Mouse (Mus musculus) CH12.LX (cell line): ENCODE data around the gene Nxpe3. TPM values are rescaled to one million over a fixed set of nuclear protein-coding genes. Genes with fewer than 3 reads are reported as not detected.

ENCODE experiments used
- DNase-seq: peaks from one replicate; pipeline ENCODE4 v3.0.0-alpha.2; 2013; ENCODE audit errors: extremely low read depth
- H3K27ac ChIP-seq: 2 replicates; pipeline ENCODE4 v1.5.1; 2012; ENCODE audit warnings: low read depth, mild to moderate bottlenecking, control low read depth, moderate library complexity; ENCODE audit not compliant: insufficient read depth
- H3K27me3 ChIP-seq: replicated peaks from 2 replicates; pipeline ENCODE3; 2012; ENCODE audit warnings: inconsistent platforms
- H3K36me3 ChIP-seq, 2 experiments: replicated peaks in 1 of 2; 2 replicates each; pipeline versions ENCODE3 to v1.6.1; 2012; ENCODE audit warnings: inconsistent platforms in 1 of 2, low read length in 1 of 2, mild to moderate bottlenecking in 1 of 2, mixed read lengths in 1 of 2, moderate library complexity in 1 of 2; ENCODE audit not compliant: control insufficient read depth in 1 of 2, insufficient read depth in 1 of 2
- H3K4me1 ChIP-seq, 2 experiments: 2 replicates each; pipeline ENCODE4 v1.6.1; 2012; ENCODE audit warnings: inconsistent platforms in 1 of 2, moderate library complexity in 1 of 2; ENCODE audit not compliant: insufficient read depth in 2 of 2, control insufficient read depth in 1 of 2
- H3K4me2 ChIP-seq: 2 replicates; pipeline ENCODE4 v1.6.1; 2012; ENCODE audit warnings: low read depth, mild to moderate bottlenecking, control low read depth; ENCODE audit not compliant: poor library complexity, insufficient read depth, severe bottlenecking
- H3K4me3 ChIP-seq, 3 experiments: fragments of 150-350 bp in 1 of 3; sonication (generic) in 1 of 3; replicated peaks in 1 of 3; 2 replicates each; pipeline versions ENCODE3 to v1.5.1; 2011 to 2012; ENCODE audit warnings: low read depth in 2 of 3, low read length in 2 of 3, mild to moderate bottlenecking in 2 of 3, moderate library complexity in 2 of 3, control low read depth in 1 of 3, improper control_type of control experiment in 1 of 3, inconsistent platforms in 1 of 3, mixed read lengths in 1 of 3; ENCODE audit not compliant: poor library complexity in 1 of 3
- H3K79me2 ChIP-seq: replicated peaks from 2 replicates; pipeline ENCODE4 v1.6.1; 2012; ENCODE audit warnings: mild to moderate bottlenecking, moderate library complexity; ENCODE audit not compliant: control insufficient read depth, poor library complexity, insufficient read depth, severe bottlenecking; ENCODE audit errors: extremely low read depth
- H3K9ac ChIP-seq: 2 replicates; pipeline ENCODE4 v1.6.1; 2012; ENCODE audit warnings: low read depth, mild to moderate bottlenecking, control low read depth, moderate library complexity; ENCODE audit not compliant: insufficient read depth
- H3K9me3 ChIP-seq: replicated peaks from 2 replicates; pipeline ENCODE3; 2012; ENCODE audit warnings: low read length, inconsistent platforms, mixed read lengths
- BHLHE40 ChIP-seq: IDR thresholded peaks from 2 replicates; pipeline ENCODE4 v1.6.1; 2011; ENCODE audit warnings: mild to moderate bottlenecking, low read depth, low read length, improper control_type of control experiment
- CHD1 ChIP-seq: IDR thresholded peaks from 2 replicates; pipeline ENCODE4 v1.6.1; 2012; ENCODE audit warnings: low read depth, low read length, improper control_type of control experiment, inconsistent platforms
- CHD2 ChIP-seq: IDR thresholded peaks from 2 replicates; pipeline ENCODE4 v1.6.1; 2011; ENCODE audit warnings: low read length, improper control_type of control experiment
- CTCF ChIP-seq, 2 experiments: IDR thresholded peaks in 1 of 2; conservative IDR thresholded peaks in 1 of 2; 2 replicates each; pipeline ENCODE4 v1.5.1; 2011 to 2012; ENCODE audit warnings: low read depth in 2 of 2, low read length in 2 of 2, improper control_type of control experiment in 1 of 2, inconsistent platforms in 1 of 2, mild to moderate bottlenecking in 1 of 2, moderate library complexity in 1 of 2
- E2F4 ChIP-seq: IDR thresholded peaks from 2 replicates; pipeline ENCODE4 v1.6.1; 2011; ENCODE audit warnings: low read depth, low read length, improper control_type of control experiment; ENCODE audit not compliant: insufficient replicate concordance
- ELF1 ChIP-seq: IDR thresholded peaks from 2 replicates; pipeline ENCODE4 v1.6.1; 2014; ENCODE audit warnings: low read depth, mild to moderate bottlenecking, inconsistent platforms, low read length, improper control_type of control experiment
- EP300 ChIP-seq: IDR thresholded peaks from 2 replicates; pipeline ENCODE4 v1.6.1; 2011; ENCODE audit warnings: low read length, improper control_type of control experiment
- ETS1 ChIP-seq: conservative IDR thresholded peaks from 2 replicates; pipeline ENCODE4 v1.6.1; 2012; ENCODE audit warnings: low read depth, mild to moderate bottlenecking, inconsistent platforms, low read length, improper control_type of control experiment, moderate library complexity
- GABPA ChIP-seq: IDR thresholded peaks from 2 replicates; pipeline ENCODE4 v1.6.1; 2012; ENCODE audit warnings: low read depth, low read length, improper control_type of control experiment, inconsistent platforms; ENCODE audit not compliant: insufficient replicate concordance
- HCFC1 ChIP-seq: IDR thresholded peaks from 2 replicates; pipeline ENCODE4 v1.6.1; 2012; ENCODE audit warnings: low read depth, mild to moderate bottlenecking, inconsistent platforms, low read length, improper control_type of control experiment
- IRF4 ChIP-seq: IDR thresholded peaks from 2 replicates; pipeline ENCODE4 v1.6.1; 2014; ENCODE audit warnings: low read depth, mild to moderate bottlenecking, inconsistent platforms, low read length, improper control_type of control experiment
- JUN ChIP-seq: IDR thresholded peaks from 2 replicates; pipeline ENCODE4 v1.6.1; 2011; ENCODE audit warnings: low read depth, mild to moderate bottlenecking, low read length, improper control_type of control experiment, moderate library complexity; ENCODE audit not compliant: insufficient read depth
- JUND ChIP-seq: conservative IDR thresholded peaks from 2 replicates; pipeline ENCODE4 v1.6.1; 2011; ENCODE audit warnings: low read depth, low read length, improper control_type of control experiment
- KAT2A ChIP-seq: IDR thresholded peaks from 2 replicates; pipeline ENCODE4 v1.6.1; 2012; ENCODE audit warnings: low read length, improper control_type of control experiment, inconsistent platforms; ENCODE audit not compliant: insufficient replicate concordance
- MAFK ChIP-seq: IDR thresholded peaks from 2 replicates; pipeline ENCODE4 v1.6.1; 2011; ENCODE audit warnings: low read length, improper control_type of control experiment; ENCODE audit not compliant: insufficient replicate concordance
- MAX ChIP-seq: IDR thresholded peaks from 2 replicates; pipeline ENCODE4 v1.6.1; 2011; ENCODE audit warnings: low read length, improper control_type of control experiment
- MAZ ChIP-seq: IDR thresholded peaks from 2 replicates; pipeline ENCODE4 v1.6.1; 2012; ENCODE audit warnings: low read depth, mild to moderate bottlenecking, inconsistent platforms, low read length, improper control_type of control experiment, moderate library complexity
- MEF2A ChIP-seq: IDR thresholded peaks from 2 replicates; pipeline ENCODE4 v1.6.1; 2014; ENCODE audit warnings: low read depth, mild to moderate bottlenecking, inconsistent platforms, low read length, improper control_type of control experiment, borderline replicate concordance
- MXI1 ChIP-seq: IDR thresholded peaks from 2 replicates; pipeline ENCODE4 v1.6.1; 2011; ENCODE audit warnings: mild to moderate bottlenecking, low read depth, low read length, improper control_type of control experiment
- MYC ChIP-seq: IDR thresholded peaks from 2 replicates; pipeline ENCODE4 v1.6.1; 2011; ENCODE audit warnings: low read depth, mild to moderate bottlenecking, improper control_type of control experiment, low read length
- NELFE ChIP-seq: IDR thresholded peaks from 2 replicates; pipeline ENCODE4 v1.6.1; 2011; ENCODE audit warnings: low read depth, low read length, improper control_type of control experiment
- NRF1 ChIP-seq: IDR thresholded peaks from 2 replicates; pipeline ENCODE4 v1.6.1; 2014; ENCODE audit warnings: low read depth, mild to moderate bottlenecking, inconsistent platforms, low read length, improper control_type of control experiment, moderate library complexity
- PAX5 ChIP-seq: IDR thresholded peaks from 2 replicates; pipeline ENCODE4 v1.6.1; 2012; ENCODE audit warnings: low read length, inconsistent platforms, mixed read lengths
- POLR2A ChIP-seq: IDR thresholded peaks from 2 replicates; pipeline ENCODE4 v1.6.1; 2011; ENCODE audit warnings: low read depth, mild to moderate bottlenecking, improper control_type of control experiment, low read length
- POLR2AphosphoS2 ChIP-seq: IDR thresholded peaks from 2 replicates; pipeline ENCODE4 v1.6.1; 2011; ENCODE audit warnings: low read depth, low read length, improper control_type of control experiment
- RAD21 ChIP-seq: IDR thresholded peaks from 2 replicates; pipeline ENCODE4 v1.6.1; 2011; ENCODE audit warnings: low read depth, mild to moderate bottlenecking, low read length, improper control_type of control experiment, moderate library complexity
- RCOR1 ChIP-seq: conservative IDR thresholded peaks from 2 replicates; pipeline ENCODE4 v1.6.1; 2012; ENCODE audit warnings: low read depth, mild to moderate bottlenecking, inconsistent platforms, low read length, improper control_type of control experiment
- SIN3A ChIP-seq: IDR thresholded peaks from 2 replicates; pipeline ENCODE4 v1.6.1; 2012; ENCODE audit warnings: low read length, improper control_type of control experiment, inconsistent platforms
- SMC3 ChIP-seq: IDR thresholded peaks from 2 replicates; pipeline ENCODE4 v1.6.1; 2011; ENCODE audit warnings: low read depth, low read length, improper control_type of control experiment
- TBP ChIP-seq: conservative IDR thresholded peaks from 2 replicates; pipeline ENCODE4 v1.6.1; 2011; ENCODE audit warnings: low read depth, low read length, improper control_type of control experiment
- TCF12 ChIP-seq: IDR thresholded peaks from 2 replicates; pipeline ENCODE4 v1.6.1; 2014; ENCODE audit warnings: low read depth, mild to moderate bottlenecking, inconsistent platforms, low read length, improper control_type of control experiment
- UBTF ChIP-seq: IDR thresholded peaks from 2 replicates; pipeline ENCODE4 v1.6.1; 2012; ENCODE audit warnings: low read depth, mild to moderate bottlenecking, inconsistent platforms, low read length, improper control_type of control experiment, moderate library complexity
- USF1 ChIP-seq: IDR thresholded peaks from 2 replicates; pipeline ENCODE4 v1.6.1; 2014; ENCODE audit warnings: low read depth, mild to moderate bottlenecking, inconsistent platforms, low read length, improper control_type of control experiment
- USF2 ChIP-seq: conservative IDR thresholded peaks from 2 replicates; pipeline ENCODE4 v1.6.1; 2011; ENCODE audit warnings: low read depth, low read length, improper control_type of control experiment
- ZKSCAN1 ChIP-seq: IDR thresholded peaks from 2 replicates; pipeline ENCODE4 v1.6.1; 2012; ENCODE audit warnings: low read depth, inconsistent platforms, low read length, improper control_type of control experiment, borderline replicate concordance
- ZMIZ1 ChIP-seq: IDR thresholded peaks from 2 replicates; pipeline ENCODE4 v1.6.1; 2012; ENCODE audit warnings: low read depth, mild to moderate bottlenecking, inconsistent platforms, low read length, improper control_type of control experiment
- ZNF384 ChIP-seq: IDR thresholded peaks from 2 replicates; pipeline ENCODE4 v1.6.1; 2012; ENCODE audit warnings: low read depth, low read length, improper control_type of control experiment, inconsistent platforms
- dilution Hi-C: fragments of 300-500 bp; cut with MboI; formaldehyde crosslinking; loops from 2 replicates; pipeline ENCODE4 v1.14.3; 2020; ENCODE audit warnings: low sequenced_read_pairs; ENCODE audit not compliant: extremely low pct_unique_long_range_greater_than_20kb, extremely low pct_ligation_motif_present
- in situ Hi-C: fragments of 300-500 bp; cut with MboI; formaldehyde crosslinking; loops from 3 replicates; pipeline ENCODE4 v1.14.3; 2019; ENCODE audit warnings: low sequenced_read_pairs, low pct_ligation_motif_present, low pct_unique_long_range_greater_than_20kb, mixed read lengths
- polyA plus RNA-seq: library from polyadenylated mRNA; unstranded; fragments of >175 nt; gene quantifications from 2 replicates; pipeline ENCODE4 v1.2.1, GENCODE M21; 2012; ENCODE audit warnings: low read depth; ENCODE audit not compliant: insufficient read length
- total RNA-seq, 2 experiments: library from RNA; depleted of rRNA; stranded (reverse); fragments of 300-350 nt in 1 of 2; fragments of >200 nt in 1 of 2; gene quantifications; 2 replicates each; pipeline ENCODE4 v1.2.3; 2012 to 2014

Gene Nxpe3
- total and polyA plus RNA-seq, 3 experiments = 5.4 to 12.3 (median 10.6) TPM

GRCm38 (mm10) chr16:55838510-55839474, 56.3 kb downstream of the Nxpe3 start, which contains the start of gene Nfkbiz:
TSS of gene Nfkbiz (minus strand) at chr16:55838899.
- peaks cover 40% of the 10 kb centered on the region for H3K79me2 ChIP-seq
- H3K9ac ChIP-seq = peak within 1 kb of the TSS; percentile 39
- peak within 1 kb of the TSS; percentile 61 to 72 (median 67) for H3K4me3 ChIP-seq
- peaks cover 17 to 43% of the 10 kb centered on the region in 2 experiments for H3K4me1 ChIP-seq
- no peaks in the 10 kb centered on the region for H3K9me3 ChIP-seq
- DNase-seq = peak; percentile 88
- no peaks in the 10 kb centered on the region for H3K27me3 ChIP-seq
- H3K36me3 ChIP-seq = peaks cover 6 to 42% of the 10 kb centered on the region in 2 experiments
- dilution Hi-C loops = no loop called here
- in situ Hi-C loops = no loop called here
- peak within 1 kb of the TSS; percentile 79 for H3K27ac ChIP-seq
- H3K4me2 ChIP-seq = peak within 1 kb of the TSS; percentile 98
- TF ChIP-seq SIN3A (peak; percentile 91), ETS1 (peak; percentile 81), ZKSCAN1 (no peak), RCOR1 (no peak), TBP (peak; percentile 70; the same call in 1 of the 2 replicates), MAX (peak; percentile 62), SMC3 (no peak), RAD21 (no peak; the same call in none of the 2 replicates), PAX5 (no peak), UBTF (peak; percentile 59; the same call in 1 of the 2 replicates), NELFE (peak; percentile 82), JUND (peak; percentile 63; the same call in 1 of the 2 replicates), ZNF384 (peak; percentile 88), MAZ (0 out of 2 replicates have a peak, but pooled peaks have one; percentile 31), POLR2A (peak; percentile 78), USF2 (no peak), NRF1 (peak; percentile 8; the same call in 1 of the 2 replicates), TCF12 (peak; percentile 72; the same call in 1 of the 2 replicates), POLR2AphosphoS2 (no peak), JUN (peak; percentile 32; the same call in 1 of the 2 replicates), MYC (peak; percentile 93), MAFK (0 out of 2 replicates have a peak, but pooled peaks have one; percentile 65), IRF4 (peak; percentile 82), HCFC1 (no peak; the same call in 1 of the 2 replicates), BHLHE40 (peak; percentile 60), ELF1 (no peak), USF1 (no peak), ZMIZ1 (peak; percentile 81; the same call in 1 of the 2 replicates), E2F4 (0 out of 2 replicates have a peak, but pooled peaks have one; percentile 20), KAT2A (no peak), MXI1 (peak; percentile 65; the same call in 1 of the 2 replicates), CTCF (conservative IDR thresholded peaks at IDR 0.05 in 1 of 2, IDR thresholded peaks at IDR 0.05 in 1 of 2; ENCODE audit: low read depth in 2 of 2, low read length in 2 of 2) (no peak), CHD1 (peak; percentile 9; the same call in 1 of the 2 replicates), CHD2 (peak; percentile 81; the same call in 1 of the 2 replicates), MEF2A (peak; percentile 98), GABPA (peak; percentile 24; the same call in 1 of the 2 replicates), EP300 (peak; percentile 49)
